Mouse (Mus musculus) kidney, adult 18-20 months (tissue): ENCODE results near the gene Abce1.

Experiments used
- DNase-seq: peaks from one replicate; pipeline ENCODE4 v3.0.0; 2021

Abce1 gene

GRCm38 (mm10) chr8:79639586-79640451 is 71.7 kb downstream of the Abce1 start, which contains the start of gene Otud4:
TSS of gene Otud4 (plus strand) at chr8:79639618.
- peak; percentile 68 for DNase-seq

DNA sequence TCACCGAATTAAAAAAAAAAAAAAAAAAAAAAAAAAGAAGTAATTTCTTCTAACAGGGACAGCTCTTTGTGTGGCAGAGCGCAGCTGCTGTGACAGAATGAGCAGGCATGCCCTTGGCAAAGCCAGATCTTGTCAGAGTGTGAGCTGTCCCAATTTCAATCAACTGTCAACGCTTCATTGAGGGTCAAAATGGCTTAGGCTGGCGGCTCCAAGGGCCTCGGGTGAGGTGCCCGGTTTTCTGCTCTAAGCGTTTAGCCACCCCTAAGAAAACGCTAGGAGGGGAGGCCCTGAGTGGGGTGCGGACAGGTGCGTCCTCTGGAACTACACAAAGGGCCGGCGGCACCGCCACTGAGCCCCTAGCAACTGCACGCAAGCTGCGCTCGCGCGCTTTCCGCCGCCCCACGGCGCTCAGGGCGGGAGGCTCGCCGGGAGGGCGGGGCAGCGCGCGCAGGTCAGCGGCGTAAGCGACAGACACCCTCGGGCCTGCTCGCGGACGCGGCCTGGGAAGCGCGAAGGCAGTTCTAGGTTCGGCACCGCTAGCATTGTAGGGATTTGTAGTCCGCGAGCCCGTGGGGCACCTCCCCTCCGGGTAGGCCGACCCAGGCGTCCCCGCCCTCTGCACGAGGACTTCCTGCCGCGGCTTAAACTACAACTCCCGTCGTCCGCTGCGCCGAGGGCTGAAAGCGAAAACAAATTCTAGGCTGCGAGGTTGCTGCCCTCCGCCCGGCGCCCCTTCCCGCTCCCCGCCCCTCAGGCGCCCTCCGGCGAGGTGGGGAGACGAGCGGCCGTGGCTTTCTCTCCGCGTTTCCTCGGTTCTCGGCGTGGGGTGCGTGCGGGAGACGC is 72.6 kb downstream of the Abce1 start:
- DNase-seq = peak; percentile 98

- no peak for DNase-seq
Measured at GRCm38 (mm10) chr8:79638001-79638706, 73.4 kb downstream of the Abce1 start.

GRCm38 (mm10) chr8:79637237-79637636 is 74.3 kb downstream of the Abce1 start:
- no peak for DNase-seq

DNA sequence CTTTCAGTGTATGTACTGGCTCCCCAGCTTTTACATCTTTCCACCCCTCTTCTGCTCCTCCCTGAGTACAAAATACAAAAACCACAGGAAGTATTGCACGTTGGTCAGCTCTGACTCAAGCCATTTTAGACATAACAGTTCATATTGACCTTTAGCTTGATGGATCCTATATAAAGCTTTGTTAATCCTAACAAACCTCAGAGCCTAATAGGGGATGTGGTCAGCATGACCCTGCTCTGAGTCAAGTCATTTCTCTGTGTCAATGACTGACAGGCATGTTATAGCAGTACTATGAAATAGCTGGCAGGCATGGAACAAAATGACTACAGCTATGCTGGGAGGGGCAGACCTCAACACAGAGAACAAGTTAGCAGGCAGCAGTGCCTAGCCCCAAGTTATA is 75.4 kb downstream of the Abce1 start:
- DNase-seq = no peak

- DNase-seq = no peak
Measured at GRCm38 (mm10) chr8:79635491-79635890, 76.0 kb downstream of the Abce1 start.
